Mouse (Mus musculus) cortical plate, adult 2 months (tissue): Measurements from ENCODE around the gene Pak2.
A peak's percentile ranks its signal among the peaks of the same experiment; 100 is the strongest.

ENCODE experiments used
- CTCF ChIP-seq: fragments of 200-500 bp; IDR thresholded peaks from 2 replicates; pipeline ENCODE4 v1.5.1; 2011; ENCODE audit warnings: mild to moderate bottlenecking, control low read depth, low read length; ENCODE audit not compliant: insufficient read depth; ENCODE audit errors: extremely low read depth
- POLR2A ChIP-seq: fragments of 200-500 bp; IDR thresholded peaks from 2 replicates; pipeline ENCODE4 v1.6.1; 2011; ENCODE audit warnings: mild to moderate bottlenecking, low read length, control low read depth; ENCODE audit not compliant: insufficient read depth; ENCODE audit errors: extremely low read depth

GRCm38 (mm10) chr16:32002509-32003477 lies 76.3 kb downstream of the Pak2 start, which contains the start of gene Senp5:
- TF ChIP-seq POLR2A (peak; percentile 94), CTCF (no peak)
